Mouse (Mus musculus) lung, postnatal 25 days (tissue): ENCODE data around the gene Rcan2.

ENCODE experiments used
- DNase-seq: peaks from one replicate; pipeline ENCODE4 v3.0.0; 2022; ENCODE audit warnings: low spot score

Gene Rcan2

GRCm38 (mm10) chr17:43917143-43917542 lies 116.0 kb downstream of the Rcan2 start:
- no peak for DNase-seq

- no peak for DNase-seq
Measured at GRCm38 (mm10) chr17:43929856-43930255, 128.7 kb downstream of the Rcan2 start.

- DNase-seq, result no peak
Measured at GRCm38 (mm10) chr17:43931731-43932130, 130.6 kb downstream of the Rcan2 start.

GRCm38 (mm10) chr17:43934056-43934455 lies 132.9 kb downstream of the Rcan2 start:
- DNase-seq, result no peak

GRCm38 (mm10) chr17:43952219-43952618 lies 151.1 kb downstream of the Rcan2 start:
- no peak for DNase-seq

GRCm38 (mm10) chr17:43952661-43953534 lies 151.7 kb downstream of the Rcan2 start:
- no peak for DNase-seq

- no peak for DNase-seq
Measured at GRCm38 (mm10) chr17:43953535-43953918, 152.4 kb downstream of the Rcan2 start.

- no peak for DNase-seq
Measured at GRCm38 (mm10) chr17:43959797-43960196, 158.6 kb downstream of the Rcan2 start.

GRCm38 (mm10) chr17:43969943-43970342 lies 168.8 kb downstream of the Rcan2 start:
- no peak for DNase-seq

- no peak for DNase-seq
Measured at GRCm38 (mm10) chr17:43977572-43977971, 176.4 kb downstream of the Rcan2 start.

GRCm38 (mm10) chr17:43979925-43980324 lies 178.8 kb downstream of the Rcan2 start:
- DNase-seq, result no peak

GRCm38 (mm10) chr17:43982505-43982904 lies 181.4 kb downstream of the Rcan2 start:
- DNase-seq, result no peak

- no peak for DNase-seq
Measured at GRCm38 (mm10) chr17:43989334-43989945, 188.3 kb downstream of the Rcan2 start.

- no peak for DNase-seq
Measured at GRCm38 (mm10) chr17:43990957-43991383, 189.8 kb downstream of the Rcan2 start.

- no peak for DNase-seq
Measured at GRCm38 (mm10) chr17:43994080-43994479, 192.9 kb downstream of the Rcan2 start.

GRCm38 (mm10) chr17:43997514-43997913 lies 196.4 kb downstream of the Rcan2 start:
- DNase-seq, result no peak

- DNase-seq, result no peak
Measured at GRCm38 (mm10) chr17:43998095-43998494, 196.9 kb downstream of the Rcan2 start.

- no peak for DNase-seq
Measured at GRCm38 (mm10) chr17:44004401-44004800, 203.2 kb downstream of the Rcan2 start.

- no peak for DNase-seq
Measured at GRCm38 (mm10) chr17:44007411-44007810, 206.3 kb downstream of the Rcan2 start.

- DNase-seq, result no peak
Measured at GRCm38 (mm10) chr17:44011917-44012316, 210.8 kb downstream of the Rcan2 start.

GRCm38 (mm10) chr17:44013756-44014510 lies 212.8 kb downstream of the Rcan2 start:
- DNase-seq, result no peak

- DNase-seq, result no peak
Measured at GRCm38 (mm10) chr17:44016314-44016713, 215.2 kb downstream of the Rcan2 start.
